Mouse (Mus musculus): ENCODE results near the gene Tm9sf2. TPM values are rescaled to one million over a fixed set of nuclear protein-coding genes. Genes with fewer than 3 reads are reported as not detected.

Tm9sf2 gene
- polyA plus RNA-seq, 1 experiment from 2014 or later: 191 TPM

DNA sequence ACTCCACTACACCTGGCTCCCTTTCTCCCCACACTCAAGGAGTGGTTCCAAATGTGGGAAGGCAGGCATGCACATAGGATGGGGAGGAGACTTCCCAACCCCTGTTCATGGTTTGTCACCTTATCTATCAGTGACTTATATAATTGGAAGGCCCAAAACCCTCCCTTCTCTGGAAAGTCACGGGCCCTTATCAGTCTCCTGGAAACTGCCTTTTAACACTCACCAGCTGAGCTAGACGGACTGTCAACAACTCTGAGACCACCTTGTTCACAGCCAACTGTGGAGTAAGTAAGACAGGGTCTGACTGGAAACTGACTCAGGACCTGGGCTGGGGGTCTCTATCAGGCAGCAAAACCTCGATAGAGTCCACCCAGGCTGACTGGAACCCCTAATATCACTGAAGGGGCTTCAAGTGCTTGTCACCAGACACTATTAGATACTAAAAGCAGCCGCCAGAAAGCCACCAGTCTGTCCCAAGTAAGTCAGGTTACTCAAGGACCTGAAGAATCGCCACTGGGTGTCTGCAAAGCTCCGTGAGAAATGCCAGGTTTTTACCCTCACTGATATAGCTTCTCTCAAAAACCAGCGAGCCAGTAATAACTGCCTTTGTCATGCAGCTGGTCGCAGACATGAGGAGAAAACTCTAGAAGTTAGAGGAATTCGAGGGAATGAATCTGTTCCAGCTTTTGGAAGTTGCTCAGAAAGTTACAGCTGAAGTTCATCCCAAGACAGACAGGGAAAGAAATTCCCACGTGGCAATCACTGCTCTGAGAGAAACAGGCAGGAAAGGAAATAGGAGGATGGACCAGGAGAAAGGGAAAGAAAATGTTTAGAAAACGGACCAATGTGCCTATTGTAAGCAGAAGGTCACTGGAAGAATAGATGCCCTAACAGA lies 37.8 kb upstream of the Tm9sf2 start:
- ATAC-seq (replicated peaks; ENCODE audit: low FRiP score, low TSS enrichment, low read depth) (no peak), DNase-seq (ENCODE audit: low spot score) (peak; percentile 60)
- Histone ChIP-seq H3K36me3 (ENCODE audit: control insufficient read depth, insufficient read depth, low read length) (no peaks in the 10 kb centered on the region), H3K9ac (ENCODE audit: low read length) (no peak overlapping the region), H3K4me1 (replicated peaks; ENCODE audit: control insufficient read depth, insufficient read depth, low read length) (no peaks in the 10 kb centered on the region), H3K27ac (ENCODE audit: low read depth) (no peak overlapping the region), H3K27me3 (replicated peaks; ENCODE audit: control insufficient read depth, insufficient read depth, low read length) (no peaks in the 10 kb centered on the region), H3K4me2 (ENCODE audit: low read length) (no peak overlapping the region), H3K4me3 (ENCODE audit: low read depth, low read length) (no peak overlapping the region), H3K9me3 (ENCODE audit: control insufficient read depth, low read length) (no peaks in the 10 kb centered on the region)
- WGBS: 45% methylated on average over 11 of the region's 11 CpGs

DNA sequence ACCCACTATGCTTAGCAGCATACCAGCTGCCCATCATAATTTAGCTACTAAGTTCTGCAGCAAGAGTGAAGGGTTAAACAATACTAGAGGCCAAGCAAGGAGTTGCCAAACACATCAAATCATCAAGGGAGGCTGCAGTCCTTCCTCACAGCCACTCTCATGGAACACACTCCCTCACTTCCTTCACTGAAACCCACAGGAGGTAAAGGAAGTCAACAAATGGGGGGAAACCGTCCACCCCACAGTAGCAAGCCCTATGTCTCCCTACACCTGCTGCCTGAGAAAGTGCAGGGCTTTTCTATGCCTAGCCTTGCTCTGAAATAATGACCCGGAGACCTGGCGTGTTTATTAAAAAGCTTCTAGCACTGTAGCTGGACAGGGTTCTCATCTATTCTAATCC lies 36.9 kb upstream of the Tm9sf2 start:
- no peak overlapping the region for H3K27ac ChIP-seq (ENCODE audit: low read depth)
- no peaks in the 10 kb centered on the region for H3K9me3 ChIP-seq (ENCODE audit: control insufficient read depth, low read length)
- ATAC-seq (replicated peaks; ENCODE audit: low FRiP score, low TSS enrichment, low read depth) (no peak), DNase-seq (ENCODE audit: low spot score) (no peak)
- H3K9ac ChIP-seq (ENCODE audit: low read length): no peak overlapping the region
- H3K4me1 ChIP-seq (replicated peaks; ENCODE audit: control insufficient read depth, insufficient read depth, low read length): no peaks in the 10 kb centered on the region
- no peak overlapping the region for H3K4me3 ChIP-seq (ENCODE audit: low read depth, low read length)
- H3K27me3 ChIP-seq (replicated peaks; ENCODE audit: control insufficient read depth, insufficient read depth, low read length): no peaks in the 10 kb centered on the region
- 66% methylated on average over 3 of the region's 3 CpGs for WGBS
- no peak overlapping the region for H3K4me2 ChIP-seq (ENCODE audit: low read length)
- no peaks in the 10 kb centered on the region for H3K36me3 ChIP-seq (ENCODE audit: control insufficient read depth, insufficient read depth, low read length)

DNA sequence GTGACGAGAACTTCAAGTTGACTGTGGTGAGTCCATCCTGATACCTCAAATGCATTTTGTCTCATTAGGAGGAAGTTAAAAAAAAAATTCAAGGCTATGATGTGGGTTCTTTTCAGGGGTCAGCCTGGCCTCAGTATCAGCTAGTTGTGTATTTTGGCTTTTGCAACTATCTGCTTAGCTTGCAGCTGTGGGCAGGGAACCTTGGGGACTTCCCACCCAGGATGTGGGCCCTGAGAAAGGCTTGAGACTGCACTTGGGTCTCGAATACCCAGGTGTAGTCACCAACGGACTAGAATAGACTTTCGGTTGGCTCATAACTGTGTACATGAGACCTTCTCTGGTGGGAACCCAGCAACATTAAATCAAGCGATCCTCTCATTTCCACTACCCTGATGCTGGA lies 33.4 kb upstream of the Tm9sf2 start:
- ATAC-seq (replicated peaks; ENCODE audit: low FRiP score, low TSS enrichment, low read depth) (no peak), DNase-seq (ENCODE audit: low spot score) (no peak)
- Histone ChIP-seq H3K27me3 (replicated peaks; ENCODE audit: control insufficient read depth, insufficient read depth, low read length) (no peaks in the 10 kb centered on the region), H3K4me3 (ENCODE audit: low read depth, low read length) (no peak overlapping the region), H3K36me3 (ENCODE audit: control insufficient read depth, insufficient read depth, low read length) (no peaks in the 10 kb centered on the region), H3K4me2 (ENCODE audit: low read length) (no peak overlapping the region), H3K4me1 (replicated peaks; ENCODE audit: control insufficient read depth, insufficient read depth, low read length) (no peaks in the 10 kb centered on the region), H3K27ac (ENCODE audit: low read depth) (no peak overlapping the region), H3K9me3 (ENCODE audit: control insufficient read depth, low read length) (no peaks in the 10 kb centered on the region), H3K9ac (ENCODE audit: low read length) (no peak overlapping the region)
- WGBS: 87% methylated on average over 5 of the region's 5 CpGs

DNA sequence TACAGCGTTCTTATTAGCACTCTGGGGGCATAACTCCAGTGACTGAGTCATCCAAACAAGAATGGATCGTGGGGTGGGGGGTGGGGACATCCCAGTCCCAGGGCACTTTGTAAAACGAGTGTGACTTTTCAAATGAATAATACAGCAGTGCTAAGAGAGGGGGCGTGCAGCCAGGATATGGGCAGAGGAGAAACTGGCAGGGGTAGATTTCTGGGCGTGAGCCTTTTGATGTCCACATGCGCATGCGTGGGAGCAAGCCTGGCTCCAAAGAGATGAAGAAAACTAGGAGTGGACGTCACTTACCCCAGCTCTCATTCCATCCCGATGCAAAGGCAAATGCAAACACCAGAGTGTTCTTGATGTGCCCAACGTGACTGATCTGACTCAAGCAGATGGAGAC lies 32.5 kb upstream of the Tm9sf2 start:
- H3K9me3 ChIP-seq (ENCODE audit: control insufficient read depth, low read length): no peaks in the 10 kb centered on the region
- H3K36me3 ChIP-seq (ENCODE audit: control insufficient read depth, insufficient read depth, low read length): no peaks in the 10 kb centered on the region
- H3K9ac ChIP-seq (ENCODE audit: low read length): no peak overlapping the region
- no peak overlapping the region for H3K4me2 ChIP-seq (ENCODE audit: low read length)
- ATAC-seq (replicated peaks; ENCODE audit: low FRiP score, low TSS enrichment, low read depth): no peak
- H3K4me1 ChIP-seq (replicated peaks; ENCODE audit: control insufficient read depth, insufficient read depth, low read length): no peaks in the 10 kb centered on the region
- no peak for DNase-seq (ENCODE audit: low spot score)
- no peak overlapping the region for H3K4me3 ChIP-seq (ENCODE audit: low read depth, low read length)
- no peak overlapping the region for H3K27ac ChIP-seq (ENCODE audit: low read depth)
- WGBS: 73% methylated on average over 10 of the region's 10 CpGs
- H3K27me3 ChIP-seq (replicated peaks; ENCODE audit: control insufficient read depth, insufficient read depth, low read length): no peaks in the 10 kb centered on the region

DNA sequence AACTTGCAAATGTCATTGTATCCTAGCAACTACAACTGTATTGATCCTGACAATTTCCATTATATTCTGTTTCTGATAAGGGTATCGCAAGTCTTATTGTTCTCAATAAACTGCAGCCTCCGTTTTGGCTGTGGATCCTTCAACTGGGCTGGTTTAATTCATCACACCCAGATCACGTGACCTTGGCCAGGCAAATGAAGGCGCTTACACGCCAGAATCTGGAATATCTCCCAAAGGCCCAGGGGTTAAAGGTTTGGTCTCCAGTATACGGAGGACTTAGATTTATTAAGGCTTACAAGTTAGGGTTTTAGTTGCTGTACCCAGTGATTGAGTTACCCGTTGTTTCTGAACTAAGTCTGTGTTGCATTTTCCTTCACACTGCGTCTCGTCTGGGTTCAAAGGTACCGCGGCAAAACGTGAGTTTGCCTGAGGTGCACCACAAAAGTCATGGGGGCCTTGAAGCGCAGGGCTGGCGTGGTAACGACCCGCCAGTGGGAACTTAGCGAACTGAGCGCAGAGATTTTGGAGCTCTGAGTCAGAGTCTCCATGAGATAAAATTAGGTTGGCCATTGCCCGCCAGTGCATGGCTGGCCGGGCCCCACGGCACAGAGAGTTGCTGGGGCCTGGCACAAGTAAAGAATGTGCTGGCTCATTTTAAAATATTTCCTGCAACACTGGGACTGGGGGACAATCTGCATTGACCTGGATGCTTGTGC lies 31.2 kb upstream of the Tm9sf2 start:
- WGBS: 81% methylated on average over 21 of the region's 21 CpGs
- H3K36me3 ChIP-seq (ENCODE audit: control insufficient read depth, insufficient read depth, low read length): no peaks in the 10 kb centered on the region
- ATAC-seq (replicated peaks; ENCODE audit: low FRiP score, low TSS enrichment, low read depth) (no peak), DNase-seq (ENCODE audit: low spot score) (no peak)
- no peaks in the 10 kb centered on the region for H3K4me1 ChIP-seq (replicated peaks; ENCODE audit: control insufficient read depth, insufficient read depth, low read length)
- H3K4me3 ChIP-seq (ENCODE audit: low read depth, low read length): no peak overlapping the region
- H3K27ac ChIP-seq (ENCODE audit: low read depth): no peak overlapping the region
- H3K9me3 ChIP-seq (ENCODE audit: control insufficient read depth, low read length): no peaks in the 10 kb centered on the region
- no peaks in the 10 kb centered on the region for H3K27me3 ChIP-seq (replicated peaks; ENCODE audit: control insufficient read depth, insufficient read depth, low read length)
- H3K9ac ChIP-seq (ENCODE audit: low read length): no peak overlapping the region
- no peak overlapping the region for H3K4me2 ChIP-seq (ENCODE audit: low read length)

DNA sequence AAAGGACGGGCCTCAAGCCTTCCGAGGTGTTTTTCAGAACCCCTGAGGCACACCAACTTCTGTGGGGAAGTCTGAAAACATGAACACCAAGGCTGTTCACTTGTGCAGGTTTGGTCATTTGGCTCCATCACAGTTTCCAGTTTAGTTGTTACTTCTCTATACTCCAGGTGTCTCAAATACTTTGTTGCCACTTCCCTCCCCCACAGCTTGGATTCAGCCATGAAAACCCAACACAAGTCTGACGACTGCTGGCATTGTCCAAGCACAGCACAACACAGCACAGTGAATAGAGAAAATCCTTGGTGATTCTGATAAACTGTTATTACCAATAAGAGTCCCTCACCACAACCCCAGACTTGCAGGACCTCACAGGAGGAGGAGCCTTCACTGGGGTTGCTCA lies 29.8 kb upstream of the Tm9sf2 start:
- DNase-seq (ENCODE audit: low spot score) (no peak), ATAC-seq (replicated peaks; ENCODE audit: low FRiP score, low TSS enrichment, low read depth) (no peak)
- Histone ChIP-seq H3K9me3 (ENCODE audit: control insufficient read depth, low read length) (no peaks in the 10 kb centered on the region), H3K4me3 (ENCODE audit: low read depth, low read length) (no peak overlapping the region), H3K36me3 (ENCODE audit: control insufficient read depth, insufficient read depth, low read length) (no peaks in the 10 kb centered on the region), H3K27ac (ENCODE audit: low read depth) (no peak overlapping the region), H3K27me3 (replicated peaks; ENCODE audit: control insufficient read depth, insufficient read depth, low read length) (no peaks in the 10 kb centered on the region), H3K9ac (ENCODE audit: low read length) (no peak overlapping the region), H3K4me2 (ENCODE audit: low read length) (no peak overlapping the region), H3K4me1 (replicated peaks; ENCODE audit: control insufficient read depth, insufficient read depth, low read length) (no peaks in the 10 kb centered on the region)
- 81% methylated on average over 3 of the region's 3 CpGs for WGBS

DNA sequence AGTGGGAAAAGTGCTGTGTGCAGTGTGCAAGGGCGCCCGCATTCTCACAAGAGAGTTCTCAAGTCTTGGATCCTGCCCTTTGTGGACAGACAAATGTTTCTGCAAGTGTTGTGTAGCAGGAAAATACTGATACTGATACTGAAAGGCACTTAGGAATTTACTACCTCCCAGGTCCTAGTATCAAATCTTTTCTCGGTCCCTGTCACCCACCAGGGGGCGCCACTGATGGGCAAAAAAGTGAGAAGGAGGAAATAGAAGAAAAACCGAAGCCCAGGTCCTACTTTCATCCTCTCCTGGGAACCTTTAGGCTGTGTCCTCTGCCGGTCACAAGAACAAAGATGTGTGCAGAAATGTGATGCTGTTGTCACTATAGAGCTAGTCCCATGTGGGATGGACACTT lies 27.4 kb upstream of the Tm9sf2 start:
- no peaks in the 10 kb centered on the region for H3K36me3 ChIP-seq (ENCODE audit: control insufficient read depth, insufficient read depth, low read length)
- no peak overlapping the region for H3K4me3 ChIP-seq (ENCODE audit: low read depth, low read length)
- no peaks in the 10 kb centered on the region for H3K27me3 ChIP-seq (replicated peaks; ENCODE audit: control insufficient read depth, insufficient read depth, low read length)
- no peak overlapping the region for H3K4me2 ChIP-seq (ENCODE audit: low read length)
- no peak for ATAC-seq (replicated peaks; ENCODE audit: low FRiP score, low TSS enrichment, low read depth)
- no peak overlapping the region for H3K9ac ChIP-seq (ENCODE audit: low read length)
- 56% methylated on average over 6 of the region's 6 CpGs for WGBS
- no peak overlapping the region for H3K27ac ChIP-seq (ENCODE audit: low read depth)
- no peaks in the 10 kb centered on the region; the same call in 1 of the 2 replicates for H3K9me3 ChIP-seq (ENCODE audit: control insufficient read depth, low read length)
- peak; percentile 77 for DNase-seq (ENCODE audit: low spot score)
- H3K4me1 ChIP-seq (replicated peaks; ENCODE audit: control insufficient read depth, insufficient read depth, low read length): no peaks in the 10 kb centered on the region

DNA sequence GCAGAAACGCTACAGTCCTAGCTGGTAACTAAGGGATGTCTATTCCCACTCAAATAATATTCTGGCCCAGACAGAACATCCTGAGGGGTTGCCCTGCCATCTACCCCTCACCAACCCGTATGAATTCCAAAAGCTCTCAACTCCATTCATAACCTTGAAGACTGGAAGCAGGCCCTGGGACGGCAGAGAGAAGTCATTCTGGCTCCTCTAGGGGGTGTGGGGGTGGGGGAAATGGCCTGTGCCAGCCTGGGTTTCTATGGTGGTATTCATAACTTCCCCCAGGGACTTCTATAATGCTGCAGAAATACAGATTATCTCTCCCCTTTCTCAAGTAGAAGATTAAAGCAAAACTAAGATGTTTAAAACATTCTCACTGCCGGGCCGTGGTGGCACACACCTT lies 26.9 kb upstream of the Tm9sf2 start:
- H3K4me2 ChIP-seq (ENCODE audit: low read length): no peak overlapping the region
- WGBS: 89% methylated on average over 5 of the region's 5 CpGs
- ATAC-seq (replicated peaks; ENCODE audit: low FRiP score, low TSS enrichment, low read depth) (no peak), DNase-seq (ENCODE audit: low spot score) (no peak)
- H3K36me3 ChIP-seq (ENCODE audit: control insufficient read depth, insufficient read depth, low read length): no peaks in the 10 kb centered on the region
- no peaks in the 10 kb centered on the region for H3K27me3 ChIP-seq (replicated peaks; ENCODE audit: control insufficient read depth, insufficient read depth, low read length)
- peaks cover 3% of the 10 kb centered on the region; the same call in 1 of the 2 replicates for H3K9me3 ChIP-seq (ENCODE audit: control insufficient read depth, low read length)
- H3K9ac ChIP-seq (ENCODE audit: low read length): no peak overlapping the region
- H3K4me1 ChIP-seq (replicated peaks; ENCODE audit: control insufficient read depth, insufficient read depth, low read length): no peaks in the 10 kb centered on the region
- H3K27ac ChIP-seq (ENCODE audit: low read depth): no peak overlapping the region
- no peak overlapping the region for H3K4me3 ChIP-seq (ENCODE audit: low read depth, low read length)

Data from intestine, embryonic 14.5 days (tissue).